Mouse (Mus musculus) layer of hippocampus, adult 2 months (tissue): Measurements from ENCODE around the gene Lsamp. TPM values are rescaled to one million over a fixed set of nuclear protein-coding genes. Genes with fewer than 3 reads are reported as not detected.
"Not testable (repeated sequence)": the region's sequence is repeated elsewhere in the genome, so short reads cannot be mapped to it uniquely, and the experiment has no call there.

Experiments
- DNase-seq, 2 experiments: peaks; one replicate each; pipeline ENCODE4 v3.0.0; 2022; ENCODE audit warnings: low spot score in 2 of 2
- H3K27ac ChIP-seq: fragments of 200-600 bp; 2 replicates; pipeline ENCODE4 v1.8.1; 2022
- H3K4me3 ChIP-seq: fragments of 200-600 bp; 2 replicates; pipeline ENCODE4 v1.8.1; 2022; ENCODE audit warnings: mild to moderate bottlenecking
- CTCF ChIP-seq: fragments of 200-600 bp; conservative IDR thresholded peaks from 2 replicates; pipeline ENCODE4 v1.8.1; 2022; ENCODE audit warnings: antibody characterized with exemption, mild to moderate bottlenecking, moderate library complexity
- total RNA-seq, 2 experiments: library from RNA; stranded (reverse); gene quantifications; 2 replicates each; pipeline ENCODE4 v1.2.3; 2021

Lsamp gene
- total RNA-seq, 2 experiments from 2014 or later, result 444 to 449 TPM

- no peak for DNase-seq
- no peak for TF ChIP-seq CTCF
- no peak overlapping the region for H3K27ac ChIP-seq
- H3K4me3 ChIP-seq, result no peak overlapping the region
Observed at GRCm38 (mm10) chr16:41969215-41969614, 1985.1 kb downstream of the Lsamp start.

- Histone ChIP-seq H3K27ac (no peak overlapping the region), H3K4me3 (no peak overlapping the region)
- no peak for TF ChIP-seq CTCF
- no peak for DNase-seq
Observed at GRCm38 (mm10) chr16:41974866-41975719, 1990.9 kb downstream of the Lsamp start.

DNA sequence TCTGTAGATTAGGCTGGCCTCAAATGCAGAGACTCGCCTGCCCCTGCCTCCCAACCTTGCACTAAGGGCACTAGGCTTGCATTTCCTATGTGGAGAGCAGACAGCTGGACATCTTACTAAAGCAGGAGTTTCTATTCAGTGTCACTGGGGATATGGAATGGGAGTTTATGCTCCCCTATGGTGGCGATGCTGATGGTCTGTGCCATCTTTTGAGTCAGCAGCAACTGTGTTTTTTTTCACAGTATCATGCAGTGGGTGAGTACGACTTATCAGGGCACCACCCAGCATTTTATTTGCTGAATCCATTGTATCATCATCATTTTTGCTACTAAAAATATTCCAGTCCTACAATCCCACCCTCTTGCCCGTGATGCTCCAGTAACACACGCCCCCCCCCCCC, 1992.7 kb downstream of the Lsamp start:
- TF ChIP-seq CTCF, result no peak
- DNase-seq, result no peak
- Histone ChIP-seq H3K27ac (no peak overlapping the region), H3K4me3 (no peak overlapping the region)

- DNase-seq, result peak; percentile 43 to 79
- TF ChIP-seq CTCF, result no peak
- Histone ChIP-seq H3K4me3 (no peak overlapping the region), H3K27ac (no peak overlapping the region)
Observed at GRCm38 (mm10) chr16:41996956-41997355, 2012.8 kb downstream of the Lsamp start.

- DNase-seq, result no peak
- no peak for TF ChIP-seq CTCF
- no peak overlapping the region for H3K27ac ChIP-seq
- H3K4me3 ChIP-seq, result no peak overlapping the region
Observed at GRCm38 (mm10) chr16:42002925-42003324, 2018.8 kb downstream of the Lsamp start.

DNA sequence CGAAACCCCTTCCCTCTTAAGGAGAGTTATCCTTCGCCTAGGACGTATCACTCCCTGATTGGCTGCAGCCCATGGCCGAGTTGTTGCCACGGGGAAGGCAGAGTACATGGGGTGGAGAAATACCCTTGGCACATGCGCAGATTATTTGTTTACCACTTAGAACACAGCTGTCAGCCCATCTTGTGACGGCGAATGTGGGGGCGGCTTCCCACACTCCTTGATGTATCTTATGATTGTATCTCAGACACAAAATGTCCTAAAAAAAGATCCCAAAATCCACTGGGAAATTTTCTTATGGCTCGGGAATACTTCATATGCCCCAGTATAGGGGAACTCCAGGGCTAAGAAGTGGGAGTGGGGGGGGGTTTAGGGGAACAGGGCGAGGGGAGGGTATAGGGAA, 2019.3 kb downstream of the Lsamp start:
- H3K27ac ChIP-seq, DNase-seq: not testable (repeated sequence)

GRCm38 (mm10) chr16:42004166-42004565, 2020.0 kb downstream of the Lsamp start:
- no peak for TF ChIP-seq CTCF
- H3K4me3 ChIP-seq, result no peak overlapping the region
- DNase-seq, result peak in 1 of 2 experiments; percentile 65
- H3K27ac ChIP-seq, result no peak overlapping the region

More for the DNA sequence above, 2019.3 kb downstream of the Lsamp start:
- H3K4me3 ChIP-seq, result not testable (repeated sequence)

GRCm38 (mm10) chr16:42014937-42015336, 2030.8 kb downstream of the Lsamp start:
- TF ChIP-seq CTCF, result no peak
- no peak overlapping the region for H3K27ac ChIP-seq
- no peak for DNase-seq
- no peak overlapping the region for H3K4me3 ChIP-seq

GRCm38 (mm10) chr16:42015443-42015842, 2031.3 kb downstream of the Lsamp start:
- Histone ChIP-seq H3K27ac (no peak overlapping the region), H3K4me3 (no peak overlapping the region)
- no peak for DNase-seq
- no peak for TF ChIP-seq CTCF

- no peak overlapping the region; the same call in 1 of the 2 replicates for H3K4me3 ChIP-seq
- peak; percentile 55 to 67 for DNase-seq
- TF ChIP-seq CTCF, result no peak
- 0 out of 2 replicates have a peak overlapping the region, but pooled peaks have one; percentile 32 for H3K27ac ChIP-seq
Observed at GRCm38 (mm10) chr16:42016791-42017643, 2032.9 kb downstream of the Lsamp start.

GRCm38 (mm10) chr16:42022566-42022965, 2038.4 kb downstream of the Lsamp start:
- no peak for DNase-seq
- Histone ChIP-seq H3K27ac (no peak overlapping the region), H3K4me3 (no peak overlapping the region)
- no peak for TF ChIP-seq CTCF

GRCm38 (mm10) chr16:42032030-42032429, 2047.9 kb downstream of the Lsamp start:
- H3K4me3 ChIP-seq, result no peak overlapping the region
- DNase-seq, result no peak
- no peak overlapping the region for H3K27ac ChIP-seq
- TF ChIP-seq CTCF, result no peak

DNA sequence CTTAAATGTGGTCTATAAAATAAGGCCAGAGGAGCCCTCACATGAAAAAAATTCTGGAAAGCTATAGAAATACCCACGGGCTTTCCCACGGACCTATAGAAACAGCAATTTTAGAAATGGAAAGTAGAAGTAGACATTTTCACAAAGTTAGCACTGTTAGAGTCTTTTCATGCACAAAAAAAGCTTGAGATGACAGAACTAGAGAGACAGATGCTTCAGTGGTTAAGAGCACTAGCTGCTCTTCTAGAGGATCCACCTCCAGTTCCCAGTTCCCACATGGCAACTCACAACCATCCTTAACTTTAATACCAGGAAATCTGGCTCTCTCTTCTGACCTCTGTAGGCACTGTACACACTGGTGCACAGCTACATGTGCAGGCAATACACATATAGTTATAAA, 2049.3 kb downstream of the Lsamp start:
- no peak overlapping the region for H3K27ac ChIP-seq
- TF ChIP-seq CTCF, result no peak
- DNase-seq, result no peak
- no peak overlapping the region for H3K4me3 ChIP-seq

- no peak for DNase-seq
- no peak overlapping the region for H3K27ac ChIP-seq
- no peak for TF ChIP-seq CTCF
- no peak overlapping the region for H3K4me3 ChIP-seq
Observed at GRCm38 (mm10) chr16:42048138-42048537, 2064.0 kb downstream of the Lsamp start.
